Mouse (Mus musculus) layer of hippocampus, adult 6 months (tissue): ENCODE measurements around the gene Bpgm. TPM values are rescaled to one million over a fixed set of nuclear protein-coding genes. Genes with fewer than 3 reads are reported as not detected.

Source experiments
- long read RNA-seq, 2 experiments: library from polyadenylated mRNA; unstranded; transcript quantifications; one replicate each; pipeline ENCODE4 v2.0.0; 2019 to 2020
- polyA plus RNA-seq: library from polyadenylated mRNA; unstranded; fragments of <200 nt; fragmentation: Nextera tagmentation; gene quantifications from 2 replicates; pipeline ENCODE4 v1.2.3, GENCODE M21; 2021

The Bpgm gene
- polyA plus RNA-seq: 65.9 and 66.1 TPM in 2 replicates
- long read RNA-seq, experiment 1, transcript Bpgm-201 (3 exons, 2,220 nt): major isoform, 150 of 172 reads
- long read RNA-seq, experiment 1, partial matches to known transcripts: 12 of 172 reads
- long read RNA-seq, experiment 1, other reads (novel, unspliced or antisense): 10 of 172 reads
- long read RNA-seq, experiment 2, transcript Bpgm-202 (2 exons, 1,861 nt): minor isoform, 5 of 477 reads
- long read RNA-seq, experiment 2, transcript Bpgm-201 (3 exons, 2,220 nt): major isoform, 452 of 477 reads
- long read RNA-seq, experiment 2, partial matches to known transcripts: 2 of 477 reads
- long read RNA-seq, experiment 2, other reads (novel, unspliced or antisense): 18 of 477 reads

DNA sequence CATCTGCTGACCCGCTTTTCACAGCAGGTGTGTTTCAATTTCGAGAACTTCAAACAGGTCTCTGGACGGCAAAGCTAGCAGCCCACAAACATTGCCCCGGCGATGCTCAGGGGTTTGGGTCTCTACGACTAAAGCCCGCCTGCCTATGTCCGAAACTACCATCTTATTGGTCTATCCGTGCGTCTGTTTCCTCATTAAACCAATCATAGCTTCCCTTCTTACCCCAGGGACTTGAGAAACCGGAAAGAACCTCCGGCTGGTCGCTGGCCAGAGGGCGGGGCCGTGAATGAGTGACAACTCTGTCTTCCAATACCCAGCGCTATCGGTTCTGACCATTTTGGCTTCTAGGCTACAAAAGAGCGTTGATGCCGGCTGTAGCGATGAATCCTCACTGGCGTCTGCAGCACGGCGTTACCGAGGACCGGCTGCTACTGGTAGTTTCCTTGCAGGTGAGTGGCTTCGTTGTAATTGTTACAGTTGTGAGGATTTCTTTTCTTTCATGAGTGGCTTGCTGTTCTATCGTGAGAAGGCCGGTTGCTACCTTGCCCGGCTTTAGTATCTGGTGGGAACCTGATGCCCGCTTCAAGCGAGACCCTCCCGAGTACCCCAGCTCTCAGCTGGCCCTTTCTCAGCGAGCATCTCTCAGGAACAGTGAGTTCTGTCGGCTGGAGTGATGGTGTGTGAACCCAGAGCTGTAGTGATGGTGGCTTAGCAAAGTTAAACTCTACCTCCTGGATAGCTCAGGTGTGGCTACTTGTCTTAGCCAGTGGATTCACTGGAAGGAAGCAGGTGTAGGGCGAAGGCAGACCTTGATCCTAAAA lies at the start of gene Bpgm:
Gene Bpgm (plus strand): TSS at position 234 of the 821 bp plus-strand sequence.

Other genes starting within 250 kb of the Bpgm start
- 72.5 and 79.1 TPM in 2 replicates for gene Akr1b3, start 158.7 kb upstream of the Bpgm start, polyA plus RNA-seq
- 1.6 and 3.0 TPM in 2 replicates for gene Akr1b8, start 122.1 kb upstream of the Bpgm start, polyA plus RNA-seq
- gene Akr1b10, start 92.0 kb upstream of the Bpgm start, polyA plus RNA-seq: 29.8 and 36.2 TPM in 2 replicates
- not detected in 2 replicates for gene Akr1b7, start 63.9 kb upstream of the Bpgm start, polyA plus RNA-seq
- 23.1 and 24.1 TPM in 2 replicates for gene Cald1, start 122.3 kb downstream of the Bpgm start, polyA plus RNA-seq